Mouse (Mus musculus) retina, adult 2 months (tissue): ENCODE results near the gene Il12rb2.
A peak's percentile ranks its signal among the peaks of the same experiment; 100 is the strongest.

Experiments
- DNase-seq: peaks from one replicate; pipeline ENCODE4 v3.0.0-alpha.2; 2012; ENCODE audit warnings: low read depth, low spot score

Il12rb2 gene

GRCm38 (mm10) chr6:67296126-67296525, 79.9 kb downstream of the Il12rb2 start:
- DNase-seq = no peak

- DNase-seq = no peak
Observed at GRCm38 (mm10) chr6:67292042-67292623, 83.9 kb downstream of the Il12rb2 start.

GRCm38 (mm10) chr6:67282897-67283296, 93.1 kb downstream of the Il12rb2 start:
- DNase-seq = no peak

- no peak for DNase-seq
Observed at GRCm38 (mm10) chr6:67281614-67282197, 94.3 kb downstream of the Il12rb2 start.

GRCm38 (mm10) chr6:67277944-67278343, 98.0 kb downstream of the Il12rb2 start:
- DNase-seq = no peak

- no peak for DNase-seq
Observed at GRCm38 (mm10) chr6:67269459-67269858, 106.5 kb downstream of the Il12rb2 start.

- DNase-seq = no peak
Observed at GRCm38 (mm10) chr6:67268983-67269382, 107.0 kb downstream of the Il12rb2 start.

- DNase-seq = no peak
Observed at GRCm38 (mm10) chr6:67268245-67268612, 107.8 kb downstream of the Il12rb2 start.

DNA sequence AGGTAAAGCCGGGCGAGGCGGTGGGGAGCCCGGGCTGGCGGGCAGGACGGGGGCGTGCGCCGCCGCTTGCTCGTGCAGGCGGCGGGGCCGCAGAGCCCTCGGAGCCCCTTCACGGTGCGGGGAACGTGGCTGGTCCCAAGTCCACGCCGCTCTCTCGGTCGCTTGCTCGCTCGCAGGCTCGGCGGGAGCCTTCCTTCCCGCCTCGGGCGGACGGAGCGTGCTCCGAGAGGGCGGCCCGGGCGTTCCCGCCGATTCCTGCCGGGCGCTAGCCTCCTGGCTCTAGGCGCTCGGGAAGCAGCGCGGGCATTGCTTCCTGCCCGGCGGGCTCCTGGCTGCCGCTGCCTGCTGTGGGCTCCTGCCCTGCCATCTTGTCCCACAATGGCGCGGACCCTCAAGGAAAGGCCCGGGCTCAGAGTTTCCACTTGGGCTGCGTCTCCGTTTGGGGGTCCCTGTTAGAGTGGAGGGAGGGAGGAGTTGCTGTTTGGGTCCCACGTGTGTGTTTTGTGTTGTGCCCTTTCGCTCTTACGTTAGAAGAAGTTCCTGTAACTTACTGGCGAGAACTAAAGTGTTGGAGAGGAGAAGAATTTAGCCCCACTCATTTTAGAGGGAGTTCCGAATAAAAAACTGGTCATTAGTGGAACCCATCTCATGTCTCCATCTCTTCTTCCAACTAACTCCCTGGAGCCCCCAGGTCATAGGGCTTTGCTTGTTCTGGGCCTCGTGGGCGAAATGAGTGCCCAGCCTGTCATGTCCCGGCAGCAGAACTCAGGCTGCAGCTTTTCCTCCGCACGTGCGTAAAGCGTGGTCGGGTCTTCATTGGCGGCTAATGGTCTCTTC, 108.4 kb downstream of the Il12rb2 start:
- no peak for DNase-seq

DNA sequence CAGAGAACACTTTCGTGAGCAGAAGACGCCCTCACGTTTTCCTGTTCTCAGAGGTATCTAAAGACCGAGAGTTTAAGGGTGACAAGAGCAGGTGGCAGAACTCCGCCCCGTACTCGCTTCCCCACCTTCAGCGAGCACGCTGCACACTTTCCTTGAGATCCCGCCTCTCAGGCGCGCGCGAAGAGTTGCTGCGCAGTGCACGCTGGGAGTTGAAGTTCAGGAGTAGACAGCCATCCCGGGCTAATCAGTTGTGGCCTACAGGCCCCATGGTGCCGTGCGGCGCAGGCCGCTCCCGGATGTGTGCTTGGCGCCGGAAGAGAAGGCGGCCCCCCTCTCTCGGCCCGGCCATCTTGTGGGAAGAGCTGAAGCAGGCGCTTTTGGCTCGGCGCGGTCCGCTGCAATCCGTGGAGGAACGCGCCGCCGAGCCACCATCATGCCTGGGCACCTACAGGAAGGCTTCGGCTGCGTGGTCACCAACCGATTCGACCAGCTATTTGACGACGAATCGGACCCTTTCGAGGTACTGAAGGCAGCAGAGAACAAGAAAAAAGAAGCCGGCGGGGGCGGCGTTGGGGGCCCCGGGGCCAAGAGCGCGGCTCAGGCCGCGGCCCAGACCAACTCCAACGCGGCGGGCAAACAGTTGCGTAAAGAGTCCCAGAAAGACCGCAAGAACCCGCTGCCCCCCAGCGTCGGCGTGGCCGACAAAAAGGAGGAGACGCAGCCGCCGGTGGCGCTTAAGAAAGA, 109.2 kb downstream of the Il12rb2 start:
- peak; percentile 91 for DNase-seq

DNA sequence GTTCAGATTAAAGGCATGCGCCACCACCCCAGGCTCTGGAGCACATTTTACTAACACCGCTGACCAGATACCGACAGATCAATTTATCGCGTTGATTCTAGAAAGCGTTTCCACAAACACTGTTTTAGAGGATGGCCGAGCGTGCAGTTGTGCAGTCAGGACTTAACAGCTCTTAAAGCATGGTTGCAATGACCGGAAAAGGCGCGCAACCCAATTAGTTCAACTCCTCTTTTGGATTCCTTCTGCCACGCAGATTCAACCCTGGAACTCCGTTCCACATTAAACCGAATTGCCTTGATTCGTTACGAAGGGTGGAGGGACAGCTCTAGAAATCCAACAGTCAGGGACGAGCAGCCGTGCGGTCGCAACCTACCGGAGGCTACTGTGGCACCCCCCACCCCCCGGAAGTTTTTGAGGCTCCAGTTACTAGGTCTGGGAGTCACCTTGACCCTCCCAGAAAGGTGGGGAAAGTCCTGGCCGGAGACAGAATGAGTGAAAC, 109.8 kb downstream of the Il12rb2 start:
- DNase-seq = no peak

GRCm38 (mm10) chr6:67264935-67265334, 111.1 kb downstream of the Il12rb2 start:
- DNase-seq = no peak

GRCm38 (mm10) chr6:67251095-67251494, 124.9 kb downstream of the Il12rb2 start:
- DNase-seq = no peak

GRCm38 (mm10) chr6:67244451-67244850, 131.5 kb downstream of the Il12rb2 start:
- DNase-seq = no peak

DNA sequence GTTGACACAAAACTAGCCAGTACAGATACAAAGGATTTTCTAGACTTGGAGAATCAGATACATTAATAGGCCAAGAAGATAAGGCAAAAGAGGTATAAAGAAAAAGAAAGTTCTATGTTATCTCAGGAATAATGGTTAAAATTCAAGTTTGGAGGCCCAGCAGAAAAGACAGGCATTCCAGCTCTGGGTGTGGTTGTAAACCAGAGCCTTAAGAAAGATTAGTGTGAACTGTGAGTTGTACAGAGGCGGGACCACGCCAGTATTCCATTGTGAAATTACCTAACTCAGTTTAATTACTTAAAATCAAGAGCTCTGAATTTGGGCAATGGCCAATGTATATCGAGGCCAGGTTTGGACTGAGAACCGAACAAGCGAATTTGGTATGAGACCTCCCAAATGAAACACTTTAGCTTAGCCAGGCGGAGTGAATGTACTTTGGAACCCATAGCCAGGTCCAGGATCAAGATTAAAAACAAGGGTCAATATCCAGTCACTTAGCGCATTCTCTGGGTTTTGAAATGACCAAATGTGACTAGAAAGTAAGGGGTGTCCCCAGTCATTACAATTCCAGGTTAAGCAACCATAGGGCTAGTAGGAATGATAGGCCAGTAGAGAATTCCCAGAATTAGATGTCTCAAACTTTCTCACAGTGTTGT, 132.1 kb downstream of the Il12rb2 start:
- no peak for DNase-seq
